Mouse (Mus musculus): ENCODE results near the gene Dip2b.

GRCm38 (mm10) chr15:99999390-99999789 is 39.1 kb upstream of the Dip2b start:
- TF ChIP-seq CTCF (IDR thresholded peaks at IDR 0.05; ENCODE audit: control insufficient read depth, insufficient read depth, insufficient read length): no peak
- TF ChIP-seq USF1 (IDR thresholded peaks at IDR 0.05; ENCODE audit: low read depth): no peak
- no peak for TF ChIP-seq FOSL1 (IDR thresholded peaks at IDR 0.05; ENCODE audit: insufficient read depth, low read length, poor library complexity, severe bottlenecking)
- TF ChIP-seq MYOD1 (IDR thresholded peaks at IDR 0.05; ENCODE audit: control insufficient read depth, insufficient read length, low read depth): no peak
- TF ChIP-seq MAX (IDR thresholded peaks at IDR 0.05): no peak
- no peak for TF ChIP-seq MYOG (IDR thresholded peaks at IDR 0.05; ENCODE audit: control insufficient read depth, extremely low read depth, insufficient read length)
- no peak for TF ChIP-seq CEBPB (IDR thresholded peaks at IDR 0.05; ENCODE audit: low read depth)
